Mouse (Mus musculus): Measurements from ENCODE around the gene Vmn2r55. TPM values are rescaled to one million over a fixed set of nuclear protein-coding genes. Genes with fewer than 3 reads are reported as not detected.
"Not testable (repeated sequence)": the region's sequence is repeated elsewhere in the genome, so short reads cannot be mapped to it uniquely, and the experiment has no call there.

Vmn2r55 gene
- polyA plus RNA-seq (2015; fragmentation: Nextera tagmentation; extraction: Ambion mirVana) = not detected in 2 replicates

- H3K27me3 ChIP-seq (replicated peaks); H3K27ac ChIP-seq; H3K9me3 ChIP-seq; H3K4me3 ChIP-seq; ATAC-seq (replicated peaks); H3K36me3 ChIP-seq (replicated peaks); H3K4me2 ChIP-seq; H3K9ac ChIP-seq; H3K4me1 ChIP-seq: not testable (repeated sequence)
- 93% methylated on average over 3 of the region's 3 CpGs for WGBS
Measured at GRCm38 (mm10) chr7:12684903-12685302, at the start of gene Vmn2r55. TSS of gene Vmn2r55 (minus strand) at chr7:12685003.

- 87% methylated on average over 3 of the region's 4 CpGs for WGBS
Measured at GRCm38 (mm10) chr7:12640219-12640618, 44.6 kb downstream of the Vmn2r55 start, which contains the start of gene Vmn2r54. TSS of gene Vmn2r54 (minus strand) at chr7:12640319.

GRCm38 (mm10) chr7:12608688-12609087, 76.1 kb downstream of the Vmn2r55 start, which contains the start of gene Vmn2r53:
TSS of gene Vmn2r53 (minus strand) at chr7:12608788.
- H3K4me3 ChIP-seq = no peak within 1 kb of the TSS
- H3K27me3 ChIP-seq (replicated peaks) = no peaks in the 10 kb centered on the region
- no peaks in the 10 kb centered on the region for H3K4me1 ChIP-seq
- ATAC-seq (replicated peaks) = no peak
- no peak within 1 kb of the TSS for H3K4me2 ChIP-seq
- H3K9ac ChIP-seq = no peak within 1 kb of the TSS
- H3K27ac ChIP-seq = no peak within 1 kb of the TSS
- H3K36me3 ChIP-seq (replicated peaks) = no peaks in the 10 kb centered on the region
- peaks cover 15% of the 10 kb centered on the region; the same call in 1 of the 2 replicates for H3K9me3 ChIP-seq

More at GRCm38 (mm10) chr7:12640219-12640618, 44.6 kb downstream of the Vmn2r55 start, which contains the start of gene Vmn2r54:
- ATAC-seq (replicated peaks); H3K9ac ChIP-seq; H3K4me3 ChIP-seq; H3K4me1 ChIP-seq; H3K27ac ChIP-seq; H3K36me3 ChIP-seq (replicated peaks); H3K4me2 ChIP-seq; H3K27me3 ChIP-seq (replicated peaks); H3K9me3 ChIP-seq: not testable (repeated sequence)

Other genes with a start within 250 kb of the Vmn2r55 start
- gene Zfp606, start 206.7 kb downstream of the Vmn2r55 start, polyA plus RNA-seq (2015; fragmentation: Nextera tagmentation; extraction: Ambion mirVana) = 45.6 and 48.4 TPM in 2 replicates
- not detected in 2 replicates for gene 2900092C05Rik, start 172.5 kb downstream of the Vmn2r55 start, polyA plus RNA-seq (2015; fragmentation: Nextera tagmentation; extraction: Ambion mirVana)
- gene Vmn2r53, start 76.2 kb downstream of the Vmn2r55 start, polyA plus RNA-seq (2015; fragmentation: Nextera tagmentation; extraction: Ambion mirVana) = 0.01 TPM in 1 of 2 replicates, not detected in the other
- gene Vmn2r54, start 44.7 kb downstream of the Vmn2r55 start, polyA plus RNA-seq (2015; fragmentation: Nextera tagmentation; extraction: Ambion mirVana) = not detected in 2 replicates
- not detected in 2 replicates for gene Vmn2r56, start 50.0 kb upstream of the Vmn2r55 start, polyA plus RNA-seq (2015; fragmentation: Nextera tagmentation; extraction: Ambion mirVana)
- 35.3 and 35.4 TPM in 2 replicates for gene Zscan18, start 118.6 kb upstream of the Vmn2r55 start, polyA plus RNA-seq (2015; fragmentation: Nextera tagmentation; extraction: Ambion mirVana)
- gene Zfp329, start 133.9 kb upstream of the Vmn2r55 start, polyA plus RNA-seq (2015; fragmentation: Nextera tagmentation; extraction: Ambion mirVana) = 35.2 and 36.0 TPM in 2 replicates
- 28.3 and 30.8 TPM in 2 replicates for gene Zfp110, start 149.8 kb upstream of the Vmn2r55 start, polyA plus RNA-seq (2015; fragmentation: Nextera tagmentation; extraction: Ambion mirVana)
- gene Zfp128, start 196.2 kb upstream of the Vmn2r55 start, polyA plus RNA-seq (2015; fragmentation: Nextera tagmentation; extraction: Ambion mirVana) = 8.6 and 9.4 TPM in 2 replicates
- 11.8 and 12.8 TPM in 2 replicates for gene Zscan22, start 212.8 kb upstream of the Vmn2r55 start, polyA plus RNA-seq (2015; fragmentation: Nextera tagmentation; extraction: Ambion mirVana)
- 567 and 593 TPM in 2 replicates for gene Rps5, start 237.3 kb upstream of the Vmn2r55 start, polyA plus RNA-seq (2015; fragmentation: Nextera tagmentation; extraction: Ambion mirVana)
- 0.90 and 0.93 TPM in 2 replicates for gene Rnf225, start 242.4 kb upstream of the Vmn2r55 start, polyA plus RNA-seq (2015; fragmentation: Nextera tagmentation; extraction: Ambion mirVana)

Data from midbrain, embryonic 15.5 days (tissue).